Mouse (Mus musculus): ENCODE measurements around the gene Slc7a15. TPM values are rescaled to one million over a fixed set of nuclear protein-coding genes. Genes with fewer than 3 reads are reported as not detected.

Gene Slc7a15
- total and polyA plus RNA-seq, 3 experiments, result not detected

- no peaks in the 10 kb centered on the region for H3K36me3 ChIP-seq (ENCODE audit: control insufficient read depth in 1 of 2, insufficient read depth in 2 of 2, low read length in 2 of 2)
- no peak overlapping the region for H3K27ac ChIP-seq (ENCODE audit: control insufficient read depth, low read depth, low read length)
- H3K9me3 ChIP-seq (replicated peaks; ENCODE audit: insufficient read depth, low read length), result no peaks in the 10 kb centered on the region
- no peak for TF ChIP-seq MAX (IDR thresholded peaks at IDR 0.05; ENCODE audit: low read length)
- no peaks in the 10 kb centered on the region for H3K79me2 ChIP-seq (ENCODE audit: control insufficient read depth, insufficient read depth, low read length, poor library complexity)
- no peaks in the 10 kb centered on the region for H3K4me1 ChIP-seq (ENCODE audit: control insufficient read depth in 1 of 2, insufficient read depth in 2 of 2, low read length in 2 of 2)
- no peak for DNase-seq (ENCODE audit: low read depth, low spot score)
- H3K4me3 ChIP-seq (ENCODE audit: control insufficient read depth in 1 of 2, insufficient read depth in 1 of 2, low read depth in 2 of 2, low read length in 2 of 2), result no peak overlapping the region
- no peak overlapping the region for H3K9ac ChIP-seq (ENCODE audit: control insufficient read depth, low read depth, low read length, poor library complexity, severe bottlenecking)
- H3K27me3 ChIP-seq (ENCODE audit: control insufficient read depth in 1 of 2, insufficient read depth in 2 of 2, low read length in 2 of 2), result no peaks in the 10 kb centered on the region; a peak in 1 of 4 replicates
These were observed 113.6 kb downstream of the Slc7a15 start for GRCm38 (mm10) chr12:8485247-8485646.

GRCm38 (mm10) chr12:8482169-8482568 is 116.7 kb downstream of the Slc7a15 start:
- no peak overlapping the region for H3K9ac ChIP-seq (ENCODE audit: control insufficient read depth, low read depth, low read length, poor library complexity, severe bottlenecking)
- H3K36me3 ChIP-seq (ENCODE audit: control insufficient read depth in 1 of 2, insufficient read depth in 2 of 2, low read length in 2 of 2), result no peaks in the 10 kb centered on the region
- H3K4me1 ChIP-seq (ENCODE audit: control insufficient read depth in 1 of 2, insufficient read depth in 2 of 2, low read length in 2 of 2), result no peaks in the 10 kb centered on the region
- DNase-seq (ENCODE audit: low read depth, low spot score), result peak; percentile 32
- H3K27ac ChIP-seq (ENCODE audit: control insufficient read depth, low read depth, low read length), result no peak overlapping the region
- TF ChIP-seq ZC3H11A (IDR thresholded peaks at IDR 0.05; ENCODE audit: low read depth, low read length) (no peak), ZNF384 (IDR thresholded peaks at IDR 0.05; ENCODE audit: low read depth, low read length) (no peak), GABPA (IDR thresholded peaks at IDR 0.05; ENCODE audit: low read depth, low read length) (no peak), MEF2A (IDR thresholded peaks at IDR 0.05; ENCODE audit: extremely low read depth, insufficient replicate concordance, low read depth, low read length, poor library complexity, severe bottlenecking) (no peak), MYB (IDR thresholded peaks at IDR 0.05; ENCODE audit: low read depth, low read length) (no peak), TCF12 (IDR thresholded peaks at IDR 0.05; ENCODE audit: low read depth, low read length) (no peak), ELF1 (IDR thresholded peaks at IDR 0.05; ENCODE audit: low read depth, low read length) (no peak), POLR2A (IDR thresholded peaks at IDR 0.05; ENCODE audit: control insufficient read depth in 1 of 2, insufficient read depth in 1 of 2, low read depth in 1 of 2, low read length in 2 of 2, poor library complexity in 1 of 2) (no peak), E2F4 (IDR thresholded peaks at IDR 0.05; ENCODE audit: borderline replicate concordance, low read depth, low read length) (no peak), EP300 (IDR thresholded peaks at IDR 0.05; ENCODE audit: low read depth in 1 of 2, low read length in 2 of 2) (no peak), USF2 (IDR thresholded peaks at IDR 0.05; ENCODE audit: borderline replicate concordance in 1 of 2, insufficient read depth in 1 of 2, low read depth in 1 of 2, low read length in 2 of 2) (no peak), BHLHE40 (IDR thresholded peaks at IDR 0.05; ENCODE audit: borderline replicate concordance, low read depth, low read length) (no peak), SIN3A (IDR thresholded peaks at IDR 0.05; ENCODE audit: low read length) (no peak), MXI1 (IDR thresholded peaks at IDR 0.05; ENCODE audit: low read depth, low read length) (no peak), MAFK (IDR thresholded peaks at IDR 0.05; ENCODE audit: borderline replicate concordance, low read depth, low read length) (no peak), MAZ (IDR thresholded peaks at IDR 0.05; ENCODE audit: low read depth, low read length) (no peak), RCOR1 (IDR thresholded peaks at IDR 0.05; ENCODE audit: low read depth, low read length) (no peak)
- H3K79me2 ChIP-seq (ENCODE audit: control insufficient read depth, insufficient read depth, low read length, poor library complexity), result no peaks in the 10 kb centered on the region
- no peak overlapping the region for H3K4me3 ChIP-seq (ENCODE audit: control insufficient read depth in 1 of 2, insufficient read depth in 1 of 2, low read depth in 2 of 2, low read length in 2 of 2)
- no peaks in the 10 kb centered on the region for H3K9me3 ChIP-seq (replicated peaks; ENCODE audit: insufficient read depth, low read length)
- peaks cover 0 to 3% of the 10 kb centered on the region in 2 experiments; a peak in 2 of 4 replicates for H3K27me3 ChIP-seq (ENCODE audit: control insufficient read depth in 1 of 2, insufficient read depth in 2 of 2, low read length in 2 of 2)

Other genes starting within 250 kb of the Slc7a15 start
- 1.4 and 1.8 TPM in 2 replicates for gene Rhob, start 99.1 kb downstream of the Slc7a15 start, total RNA-seq (2012; rRNA removed)
- 1 to 10 TPM in 1 of 2 experiments, not detected in 1; 6.0 TPM for gene Rhob, start 99.1 kb downstream of the Slc7a15 start, polyA plus RNA-seq (2012; ENCODE audit: insufficient read depth in 1 of 2, insufficient read length in 2 of 2, low read depth in 1 of 2, low replicate concordance in 2 of 2, missing spikeins in 1 of 2)
- 62.9 and 67.7 TPM in 2 replicates for gene Pum2, start 75.1 kb upstream of the Slc7a15 start, total RNA-seq (2012; rRNA removed)
- gene Pum2, start 75.1 kb upstream of the Slc7a15 start, polyA plus RNA-seq (2012; ENCODE audit: insufficient read depth in 1 of 2, insufficient read length in 2 of 2, low read depth in 1 of 2, low replicate concordance in 2 of 2, missing spikeins in 1 of 2), result 100 to 1,000 TPM in 1 of 2 experiments, 10 to 100 TPM in 1; 87.8 to 140 TPM
- 25.3 and 32.3 TPM in 2 replicates for gene Sdc1, start 172.3 kb upstream of the Slc7a15 start, total RNA-seq (2012; rRNA removed)
- gene Sdc1, start 172.3 kb upstream of the Slc7a15 start, polyA plus RNA-seq (2012; ENCODE audit: insufficient read depth in 1 of 2, insufficient read length in 2 of 2, low read depth in 1 of 2, low replicate concordance in 2 of 2, missing spikeins in 1 of 2), result 10 to 100 TPM in 1 of 2 experiments, not detected in 1; 33.6 TPM

All from MEL (cell line).